Mouse (Mus musculus) heart, embryonic 14.5 days (tissue): ENCODE results near the gene Heatr1. TPM values are rescaled to one million over a fixed set of nuclear protein-coding genes. Genes with fewer than 3 reads are reported as not detected.

ENCODE experiments used
- ATAC-seq: fragments of 200-750 bp; cut with Nextera tagmentation; 2 replicates; pipeline ENCODE4 v1.8.0; 2017; ENCODE audit warnings: low read depth, moderate TSS enrichment; ENCODE audit not compliant: insufficient number of reproducible peaks, insufficient read depth, low FRiP score
- H3K27ac ChIP-seq, 2 experiments: fragments of 200-500 bp in 1 of 2; fragments of 300-500 bp in 1 of 2; sonication (generic) in 1 of 2; replicated peaks in 1 of 2; 2 replicates each; pipeline ENCODE4 v1.5.1; 2012 to 2014; ENCODE audit warnings: low read depth in 2 of 2, low read length in 2 of 2, control low read depth in 1 of 2, mild to moderate bottlenecking in 1 of 2, mixed read lengths in 1 of 2; ENCODE audit not compliant: control insufficient read depth in 1 of 2, insufficient read depth in 1 of 2
- H3K27me3 ChIP-seq: fragments of 300-500 bp; sonication (generic); 2 replicates; pipeline ENCODE4 v1.6.1; 2014; ENCODE audit warnings: mild to moderate bottlenecking, low read length, control low read depth; ENCODE audit not compliant: control insufficient read depth, insufficient read depth
- H3K36me3 ChIP-seq: fragments of 300-500 bp; sonication (generic); 2 replicates; pipeline ENCODE4 v1.6.1; 2014; ENCODE audit warnings: mild to moderate bottlenecking, control low read depth, low read length, mixed read lengths; ENCODE audit not compliant: control insufficient read depth, insufficient read depth
- H3K4me1 ChIP-seq, 2 experiments: fragments of 200-500 bp in 1 of 2; fragments of 300-500 bp in 1 of 2; sonication (generic) in 1 of 2; 2 replicates each; pipeline ENCODE4 v1.6.1; 2012 to 2014; ENCODE audit warnings: low read length in 2 of 2, control low read depth in 1 of 2, mixed read lengths in 1 of 2; ENCODE audit not compliant: control insufficient read depth in 2 of 2, insufficient read depth in 2 of 2
- H3K4me2 ChIP-seq: fragments of 300-500 bp; sonication (generic); 2 replicates; pipeline ENCODE4 v1.6.1; 2014; ENCODE audit warnings: mild to moderate bottlenecking, low read length
- H3K4me3 ChIP-seq, 2 experiments: fragments of 200-500 bp in 1 of 2; fragments of 300-500 bp in 1 of 2; sonication (generic) in 1 of 2; 2 replicates each; pipeline ENCODE4 v1.5.1; 2012 to 2014; ENCODE audit warnings: low read length in 2 of 2, mild to moderate bottlenecking in 2 of 2, control low read depth in 1 of 2, low read depth in 1 of 2, moderate library complexity in 1 of 2; ENCODE audit not compliant: control insufficient read depth in 1 of 2, insufficient read depth in 1 of 2
- H3K9ac ChIP-seq: fragments of 300-500 bp; sonication (generic); 2 replicates; pipeline ENCODE4 v1.6.1; 2014; ENCODE audit warnings: mild to moderate bottlenecking, low read length
- H3K9me3 ChIP-seq: fragments of 300-500 bp; sonication (generic); 2 replicates; pipeline ENCODE4 v1.6.1; 2016; ENCODE audit warnings: low read length, control low read depth; ENCODE audit not compliant: control insufficient read depth
- WGBS: fragments of 180-500 bp; shearing (Covaris S2); extraction: QIAGEN DNeasy Blood & Tissue Kit; methylation state at CpG from one replicate; pipeline ENCODE4 v1.1.7; 2014; 5-methylcytosine and 5-hydroxymethylcytosine counted together
- polyA plus RNA-seq: library from polyadenylated mRNA; unstranded; fragments of >200 nt; fragmentation: Nextera tagmentation; extraction: Ambion mirVana; gene quantifications from 2 replicates; pipeline ENCODE4 v1.2.1, GENCODE M21; 2014

Gene Heatr1
- polyA plus RNA-seq, 1 experiment from 2014 or later, result 9.9 TPM

DNA sequence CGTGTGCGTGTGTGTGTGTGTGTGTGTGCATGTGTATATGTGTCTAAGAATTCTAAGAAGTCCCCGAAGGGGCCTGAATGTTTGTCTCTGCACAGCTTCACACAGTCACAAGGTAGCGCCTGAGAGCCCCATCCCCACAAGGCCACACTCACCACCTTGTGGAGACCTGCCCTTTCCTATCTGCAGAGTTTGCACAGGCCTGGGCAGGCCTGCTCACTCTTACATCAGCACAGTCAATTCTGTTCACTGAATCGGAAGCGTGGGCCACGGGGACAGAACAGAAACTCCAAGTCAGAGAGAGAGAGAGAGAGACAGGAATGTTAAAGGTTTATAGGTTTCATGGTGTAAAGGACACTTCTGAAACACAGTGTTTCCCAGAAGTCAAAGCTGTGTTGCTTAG, 90.8 kb downstream of the Heatr1 start:
- no peaks in the 10 kb centered on the region for H3K27me3 ChIP-seq
- H3K9me3 ChIP-seq, result no peaks in the 10 kb centered on the region
- no peak for ATAC-seq
- WGBS, result 77% methylated on average over 7 of the region's 7 CpGs
- H3K4me2 ChIP-seq, result no peak overlapping the region
- H3K4me3 ChIP-seq, result no peak overlapping the region
- no peaks in the 10 kb centered on the region for H3K36me3 ChIP-seq
- no peak overlapping the region for H3K27ac ChIP-seq
- H3K9ac ChIP-seq, result no peak overlapping the region
- peaks cover 0 to 2% of the 10 kb centered on the region in 2 experiments; a peak in 1 of 4 replicates for H3K4me1 ChIP-seq

Other genes starting within 250 kb of the Heatr1 start
- 14.8 and 17.5 TPM in 2 replicates for gene Mtr, start 136.9 kb upstream of the Heatr1 start, polyA plus RNA-seq
- 1,376 and 1,533 TPM in 2 replicates for gene Actn2, start 54.3 kb upstream of the Heatr1 start, polyA plus RNA-seq
- gene Lgals8, start 69.9 kb downstream of the Heatr1 start, polyA plus RNA-seq, result 16.0 and 16.5 TPM in 2 replicates
- 0.28 and 0.38 TPM in 2 replicates for gene Edaradd, start 125.4 kb downstream of the Heatr1 start, polyA plus RNA-seq
- gene Ero1lb, start 170.8 kb downstream of the Heatr1 start, polyA plus RNA-seq, result 6.9 and 7.7 TPM in 2 replicates